Mouse (Mus musculus): ENCODE measurements around the gene Thrsp.
A peak's percentile ranks its signal among the peaks of the same experiment; 100 is the strongest.

The Thrsp gene

GRCm38 (mm10) chr7:97418717-97419116, 1.2 kb upstream of the Thrsp start:
- peak; percentile 54 for DNase-seq (ENCODE audit: extremely low read depth, insufficient read length, low spot score)

DNA sequence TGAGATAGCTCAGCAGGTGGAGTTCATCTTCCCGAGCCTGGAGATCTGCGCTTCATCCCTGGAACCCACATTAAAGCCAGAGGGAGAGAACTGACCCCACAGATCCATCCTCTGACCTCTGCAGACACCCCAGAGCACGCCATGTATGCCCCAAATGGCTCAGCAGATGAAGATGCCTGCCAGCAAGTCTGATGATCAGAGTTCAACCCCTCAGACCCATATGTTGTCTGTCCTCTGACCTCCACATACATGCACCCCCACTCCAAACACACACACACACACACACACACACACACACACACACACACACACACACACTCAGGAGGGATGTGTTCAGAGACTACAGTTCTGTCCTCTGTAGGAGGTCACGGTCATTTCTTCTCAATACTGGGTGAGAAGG, 1.1 kb downstream of the Thrsp start:
- DNase-seq (ENCODE audit: extremely low read depth, insufficient read length, low spot score), result no peak

DNA sequence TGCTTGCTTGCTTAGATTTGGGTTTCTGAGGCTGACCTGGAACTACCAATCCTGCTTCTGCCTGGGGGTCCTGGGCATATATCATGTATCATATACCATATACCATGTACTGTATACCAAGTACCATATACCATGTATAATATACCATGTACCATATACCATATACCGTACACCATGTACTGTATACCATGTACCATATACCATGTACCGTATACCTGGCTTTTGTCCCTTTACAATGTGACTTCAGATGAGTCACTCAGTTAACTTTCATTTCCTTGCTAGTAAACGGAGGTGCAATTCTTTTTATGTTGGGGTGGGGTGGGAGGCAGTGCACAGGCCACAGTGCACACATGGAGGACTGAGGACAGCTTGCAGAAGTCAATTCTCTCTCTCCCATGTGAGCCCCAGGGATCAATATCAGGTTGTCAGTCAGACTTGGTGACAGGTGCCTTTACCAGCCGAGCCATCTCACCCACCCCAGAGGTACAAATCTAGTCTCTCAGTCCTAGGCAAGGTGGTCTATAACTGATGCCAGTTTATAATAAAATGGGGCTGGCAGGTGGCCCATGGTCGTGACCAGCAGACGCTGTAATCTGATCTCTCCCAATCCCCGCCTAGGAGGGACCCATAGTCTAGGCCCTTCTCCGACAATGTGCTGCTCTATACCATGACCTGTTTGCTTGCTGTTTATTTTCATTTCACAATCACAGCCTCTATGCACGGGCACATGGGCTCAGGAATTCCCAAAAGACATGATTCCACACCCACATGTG, 2.4 kb downstream of the Thrsp start:
- no peak for DNase-seq (ENCODE audit: extremely low read depth, insufficient read length, low spot score)

- no peak for DNase-seq (ENCODE audit: extremely low read depth, insufficient read length, low spot score)
These were observed 3.1 kb downstream of the Thrsp start for GRCm38 (mm10) chr7:97414426-97414825.

GRCm38 (mm10) chr7:97413981-97414380, 3.5 kb downstream of the Thrsp start:
- no peak for DNase-seq (ENCODE audit: extremely low read depth, insufficient read length, low spot score)

- no peak for DNase-seq (ENCODE audit: extremely low read depth, insufficient read length, low spot score)
These were observed 6.0 kb downstream of the Thrsp start for GRCm38 (mm10) chr7:97411575-97411974.

DNA sequence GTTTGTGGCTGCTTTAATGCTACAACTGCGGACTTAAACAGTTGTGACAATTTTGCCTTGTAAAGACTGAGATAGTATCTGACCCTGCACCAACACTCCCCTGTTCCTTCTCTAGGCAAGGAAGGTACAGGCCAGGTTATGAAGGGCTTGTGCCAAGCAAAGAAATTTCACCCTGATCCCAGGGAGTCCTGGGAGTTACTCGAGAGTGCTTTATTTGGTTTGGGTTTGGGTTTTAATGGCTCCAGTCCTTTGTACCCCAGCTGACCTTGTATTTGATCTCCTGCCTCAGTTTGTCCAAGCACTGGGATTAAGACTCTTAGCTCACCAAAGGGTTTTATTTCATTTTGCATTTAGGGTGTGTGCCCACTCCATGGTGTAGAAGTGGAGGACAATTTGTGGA, 6.4 kb downstream of the Thrsp start:
- DNase-seq (ENCODE audit: extremely low read depth, insufficient read length, low spot score), result no peak

DNA sequence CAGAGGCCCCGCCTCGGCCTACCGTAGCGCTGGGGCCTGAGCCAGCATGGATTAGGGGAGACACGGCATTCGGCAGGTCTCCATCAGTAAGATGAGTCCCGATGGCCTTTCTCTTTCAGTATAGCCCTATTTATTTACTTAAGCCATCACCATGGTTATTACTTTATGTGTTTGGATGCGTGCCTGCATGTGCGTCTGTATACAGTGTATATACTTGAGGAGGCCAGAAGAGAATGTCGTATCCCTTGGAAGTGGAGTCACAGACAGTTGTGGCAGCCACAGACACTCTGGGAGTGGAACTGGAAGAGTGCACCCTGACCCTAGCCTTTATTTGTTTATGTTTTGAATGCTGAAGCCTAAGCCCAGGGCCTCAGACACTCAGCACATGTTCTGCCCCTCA, 10.4 kb downstream of the Thrsp start:
- no peak for DNase-seq (ENCODE audit: extremely low read depth, insufficient read length, low spot score)

DNA sequence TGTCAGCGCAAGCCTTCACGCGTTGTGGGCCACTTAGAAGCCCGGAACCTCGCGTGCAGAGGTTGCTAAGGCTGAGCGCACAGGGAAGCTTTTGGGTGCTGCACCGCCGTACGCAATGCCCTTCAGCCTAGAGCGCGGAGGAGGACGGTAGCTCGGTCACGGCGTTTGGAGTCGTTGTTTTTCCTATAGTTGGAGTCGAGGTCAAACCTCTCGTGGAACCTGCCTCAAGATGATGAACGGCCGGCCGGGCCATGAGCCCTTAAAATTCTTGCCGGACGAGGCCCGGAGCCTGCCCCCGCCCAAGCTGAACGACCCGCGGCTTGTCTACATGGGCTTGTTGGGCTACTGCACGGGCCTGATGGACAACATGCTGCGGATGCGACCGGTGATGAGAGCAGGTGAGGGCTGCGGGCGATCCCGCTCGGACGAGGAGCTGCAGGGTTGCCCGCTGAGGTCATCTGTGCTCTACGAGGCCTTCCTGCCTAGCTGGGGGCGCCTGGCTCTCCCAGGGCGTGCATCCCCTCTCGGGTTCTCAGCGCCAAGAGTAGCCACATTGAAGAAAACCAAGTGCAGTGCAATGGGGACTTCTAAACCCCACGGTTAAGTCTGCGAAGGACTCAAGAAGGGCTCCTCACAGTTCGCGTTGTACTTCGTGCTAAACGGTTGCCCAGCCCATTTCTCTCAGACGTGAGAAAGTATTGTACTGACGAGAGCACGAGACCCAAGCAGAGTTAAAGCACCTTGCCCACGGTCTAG, 17.4 kb downstream of the Thrsp start, which contains the start of gene Ndufc2:
Ndufc2 (plus strand) TSS at position 44 of the 756 bp plus-strand sequence.
- DNase-seq (ENCODE audit: extremely low read depth, insufficient read length, low spot score), result peak; percentile 83

DNA sequence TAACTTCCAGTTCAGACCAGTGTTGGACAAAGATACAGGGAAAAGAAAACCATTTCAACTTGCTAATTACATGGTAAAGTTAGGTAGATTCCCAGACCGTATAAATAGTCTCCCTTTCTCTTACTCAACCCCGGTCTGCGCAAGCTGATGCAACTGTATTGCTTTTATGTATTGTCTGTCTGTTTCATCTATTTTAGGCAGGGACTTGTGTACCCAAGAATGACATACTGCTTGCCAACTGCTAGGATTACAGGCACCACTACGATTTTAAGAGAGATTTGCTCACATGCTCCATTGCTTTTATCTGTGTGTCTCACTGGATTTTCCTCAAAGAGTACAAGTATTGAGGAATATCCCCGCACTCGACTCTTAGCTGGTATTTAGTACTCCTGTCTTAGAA, 18.6 kb downstream of the Thrsp start:
- no peak for DNase-seq (ENCODE audit: extremely low read depth, insufficient read length, low spot score)

- no peak for DNase-seq (ENCODE audit: extremely low read depth, insufficient read length, low spot score)
These were observed 23.2 kb downstream of the Thrsp start for GRCm38 (mm10) chr7:97394375-97394774.

GRCm38 (mm10) chr7:97392079-97392445, 25.5 kb downstream of the Thrsp start:
- no peak for DNase-seq (ENCODE audit: extremely low read depth, insufficient read length, low spot score)

- DNase-seq (ENCODE audit: extremely low read depth, insufficient read length, low spot score), result no peak
These were observed 26.0 kb downstream of the Thrsp start for GRCm38 (mm10) chr7:97391293-97392078.

- no peak for DNase-seq (ENCODE audit: extremely low read depth, insufficient read length, low spot score)
These were observed 29.0 kb downstream of the Thrsp start for GRCm38 (mm10) chr7:97388541-97388940.

- no peak for DNase-seq (ENCODE audit: extremely low read depth, insufficient read length, low spot score)
These were observed 29.9 kb downstream of the Thrsp start for GRCm38 (mm10) chr7:97387561-97388147.

DNA sequence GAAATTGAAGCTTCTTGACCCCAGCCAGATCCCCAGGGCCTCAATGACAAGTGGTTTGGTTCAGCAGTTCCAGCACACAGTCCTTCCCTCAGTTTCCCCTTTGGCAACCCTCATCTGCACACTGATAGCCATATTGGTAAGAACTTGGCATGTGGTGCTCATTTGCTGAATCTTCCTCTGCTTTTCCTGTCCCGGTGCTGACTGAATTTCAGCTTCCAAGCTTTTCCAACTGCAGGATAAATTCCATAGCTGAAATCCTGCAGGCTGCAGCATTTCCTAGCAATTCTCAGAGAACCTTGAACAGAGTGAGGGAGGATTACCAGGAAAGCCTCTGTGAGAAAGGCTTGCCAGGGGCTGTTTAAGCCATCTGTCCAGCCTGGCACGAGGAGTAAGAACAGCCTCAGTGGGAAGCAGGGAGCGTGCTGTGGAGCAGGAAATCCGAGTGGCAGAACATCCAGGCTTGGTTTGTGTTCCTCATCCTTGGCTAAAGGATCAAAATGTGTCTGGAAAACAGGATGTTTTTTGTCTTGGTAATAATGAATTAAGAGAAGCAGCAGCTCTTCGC, 30.6 kb downstream of the Thrsp start:
- no peak for DNase-seq (ENCODE audit: extremely low read depth, insufficient read length, low spot score)

- DNase-seq (ENCODE audit: extremely low read depth, insufficient read length, low spot score), result no peak
These were observed 31.3 kb downstream of the Thrsp start for GRCm38 (mm10) chr7:97386106-97386805.

DNA sequence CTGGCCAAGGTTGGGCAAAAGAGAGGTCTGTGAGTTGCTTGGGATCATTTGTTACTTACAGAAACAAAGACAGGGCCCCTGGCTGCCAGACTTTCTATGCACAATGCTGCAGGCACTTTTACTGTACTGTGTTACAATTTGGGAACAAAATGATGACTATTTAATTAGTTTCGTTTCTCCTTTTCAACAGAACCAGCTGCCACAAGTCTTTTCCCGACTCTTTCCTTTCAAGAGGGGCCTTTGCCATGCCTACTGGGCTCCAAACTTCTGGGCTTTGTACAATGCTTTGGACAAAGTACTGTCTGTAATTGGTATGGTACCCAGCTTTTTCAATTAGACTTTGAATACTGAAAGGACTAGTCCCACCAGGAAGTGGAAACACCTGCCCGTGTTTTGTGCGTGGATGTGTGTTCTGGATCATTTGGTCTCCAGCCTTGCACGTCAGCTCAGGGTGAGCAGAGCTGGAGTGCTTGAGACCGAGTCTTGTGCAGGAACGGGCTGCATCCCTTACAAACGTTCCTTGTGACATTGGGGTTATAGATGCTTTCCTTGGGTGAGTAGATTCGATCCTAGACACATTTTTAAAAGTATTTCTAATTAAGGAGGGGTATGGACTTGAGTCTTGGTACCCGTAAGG, 33.9 kb downstream of the Thrsp start:
- no peak for DNase-seq (ENCODE audit: extremely low read depth, insufficient read length, low spot score)

DNA sequence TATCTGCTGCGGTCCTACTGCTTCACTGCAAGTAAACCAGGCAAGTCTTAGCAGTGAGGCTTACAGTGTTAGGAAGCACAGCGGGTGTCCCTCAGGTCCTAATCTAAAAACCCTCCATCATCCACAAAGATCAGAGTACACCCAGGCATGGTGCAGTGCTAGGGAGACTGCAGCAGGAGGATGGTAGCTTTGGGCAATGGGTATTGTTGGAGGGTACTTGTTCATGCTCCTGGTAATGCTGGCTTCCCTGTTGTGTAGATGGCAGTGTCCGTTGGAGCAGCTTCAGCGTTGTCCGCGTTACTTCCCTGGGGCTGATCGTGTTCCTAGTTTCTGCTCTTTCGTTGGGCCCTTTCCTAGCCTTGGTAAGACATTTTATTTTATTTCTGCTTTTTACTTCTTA, 34.9 kb downstream of the Thrsp start:
- DNase-seq (ENCODE audit: extremely low read depth, insufficient read length, low spot score), result no peak
